Mouse (Mus musculus) liver, postnatal 0 days (tissue): ENCODE measurements around the gene Plxna1.

Source experiments
- CTCF ChIP-seq: sonication (generic); IDR thresholded peaks from 2 replicates; pipeline ENCODE4 v1.5.1; 2016; ENCODE audit warnings: antibody characterized with exemption, low read depth
- EP300 ChIP-seq: IDR thresholded peaks from 2 replicates; pipeline ENCODE4 v1.6.1; 2016; ENCODE audit warnings: antibody characterized with exemption, low read depth, mild to moderate bottlenecking

DNA sequence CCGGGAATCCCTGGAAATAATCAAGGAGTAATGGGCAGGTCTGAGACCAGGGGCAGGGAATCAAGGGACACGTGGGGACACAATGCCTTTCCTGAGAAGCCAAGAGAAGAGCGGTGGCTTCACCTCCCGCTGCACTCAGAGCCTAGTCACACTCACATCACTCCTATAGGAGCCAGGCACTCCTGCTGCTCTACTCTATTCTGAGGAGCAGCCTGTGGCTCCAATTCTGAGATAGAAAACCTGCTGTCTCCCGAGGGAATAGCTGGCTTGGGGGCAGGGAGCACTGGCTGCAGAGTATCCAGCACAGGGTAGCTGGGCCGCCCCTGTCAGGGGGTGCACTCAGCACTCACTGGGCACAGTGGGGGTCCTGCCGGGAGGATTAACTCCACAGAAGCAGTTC is 6.8 kb downstream of the Plxna1 start:
- TF ChIP-seq CTCF (no peak), EP300 (no peak)
